In the genomic region with DNA sequence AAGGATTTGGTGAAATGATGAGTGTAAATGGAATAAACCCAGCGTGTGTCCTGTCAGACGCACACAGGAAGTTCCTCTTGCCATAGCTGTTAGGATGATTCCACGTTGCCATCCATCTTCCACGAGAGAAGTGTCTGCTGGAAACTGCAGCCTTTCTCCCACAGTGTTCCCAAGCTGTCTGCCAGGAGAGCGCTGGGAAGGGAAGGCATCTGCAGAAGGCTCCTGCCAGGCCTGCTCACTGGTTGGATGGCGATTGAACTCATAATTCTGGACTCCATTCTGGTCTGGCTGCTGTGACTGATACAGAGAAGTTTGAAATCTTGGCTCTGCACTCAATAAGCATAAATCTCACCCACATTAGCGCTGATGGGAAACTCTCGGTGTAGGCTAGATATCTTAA, we compare ENCODE assay signal across 12 mouse cellular contexts.
"Had no signal": no experiment of that assay in that cellular context is flagged by ENCODE, and none has a peak within 500 bp of the region (broad histone marks: within the 10 kb centered on the region; RNA-seq: fewer than 3 reads in every experiment).

No protein-coding gene starts in this region.

- H3K36me3 ChIP-seq: limb, embryonic 13.5 days; neural tube, embryonic 15.5 days had no signal

- H3K9me3 ChIP-seq: limb, embryonic 13.5 days; neural tube, embryonic 15.5 days had no signal

- H3K27ac ChIP-seq: kidney, postnatal 0 days; limb, embryonic 13.5 days; liver, embryonic 14.5 days; neural tube, embryonic 15.5 days had no signal

- H3K4me3 ChIP-seq: limb, embryonic 13.5 days; myocyte; neural tube, embryonic 15.5 days had no signal

- DNase-seq: kidney, postnatal 36 days; layer of hippocampus, adult 9-11 months; layer of hippocampus, postnatal 36 days; lung, adult 18-20 months; right cerebral cortex, adult 18-20 months; right cerebral cortex, postnatal 25 days; thymus, postnatal 4 days had no signal

- H3K9ac ChIP-seq: limb, embryonic 13.5 days; liver, embryonic 14.5 days; neural tube, embryonic 15.5 days had no signal

- H3K27me3 ChIP-seq: neural tube, embryonic 15.5 days had no signal

- H3K4me2 ChIP-seq: limb, embryonic 13.5 days; neural tube, embryonic 15.5 days had no signal
